Mouse (Mus musculus) bone marrow, adult 2 months (tissue): ENCODE measurements at regions not wholly inside any gene's neighbourhood (a gene's known extent, or its start where the extent isn't known, plus 50 kb on each side); places are given as distances from the start of the nearest gene placed in this dataset.

Source experiments
- H3K27ac ChIP-seq: fragments of 200-500 bp; 2 replicates; pipeline ENCODE4 v1.5.1; 2012; ENCODE audit warnings: low read depth, mild to moderate bottlenecking, control low read depth, inconsistent platforms, low read length; ENCODE audit not compliant: control insufficient read depth, poor library complexity, insufficient read depth
- H3K4me1 ChIP-seq: fragments of 200-500 bp; 2 replicates; pipeline ENCODE4 v1.6.1; 2011; ENCODE audit warnings: low read length; ENCODE audit not compliant: control insufficient read depth, insufficient read depth
- H3K4me3 ChIP-seq: fragments of 200-500 bp; replicated peaks from 2 replicates; pipeline ENCODE3; 2011; ENCODE audit warnings: mild to moderate bottlenecking, low read depth, low read length, control low read depth; ENCODE audit not compliant: control insufficient read depth
- CTCF ChIP-seq: fragments of 200-500 bp; IDR thresholded peaks from 2 replicates; pipeline ENCODE4 v1.5.1; 2011; ENCODE audit warnings: low read length, control low read depth; ENCODE audit not compliant: control insufficient read depth, insufficient read depth
- POLR2A ChIP-seq: fragments of 200-500 bp; IDR thresholded peaks from 2 replicates; pipeline ENCODE4 v1.6.1; 2011; ENCODE audit warnings: low read depth, mild to moderate bottlenecking, control low read depth, low read length, borderline replicate concordance; ENCODE audit not compliant: control insufficient read depth
- WGBS: fragments of 180-500 bp; shearing (Covaris S2); methylation state at CpG from one replicate; pipeline ENCODE4 v1.1.7; 2018; 5-methylcytosine and 5-hydroxymethylcytosine counted together

GRCm38 (mm10) chr16:25058051-25058747, 228.4 kb upstream of the Tprg start:
- peaks cover 6% of the 10 kb centered on the region; the same call in 1 of the 2 replicates for H3K4me1 ChIP-seq
- WGBS = 60% methylated on average over 11 of the region's 11 CpGs
- no peak overlapping the region for H3K27ac ChIP-seq
- TF ChIP-seq POLR2A (no peak), CTCF (no peak)
- H3K4me3 ChIP-seq = no peak overlapping the region

GRCm38 (mm10) chr16:25058812-25059501, 227.7 kb upstream of the Tprg start:
- Histone ChIP-seq H3K4me1 (peaks cover 3% of the 10 kb centered on the region; the same call in 1 of the 2 replicates), H3K27ac (peak overlapping the region; percentile 54), H3K4me3 (peak overlapping the region; percentile 67)
- TF ChIP-seq CTCF (no peak), POLR2A (peak; percentile 19; the same call in 1 of the 2 replicates)
- 3% methylated on average over 36 of the region's 36 CpGs for WGBS

GRCm38 (mm10) chr16:25059504-25059992, 227.1 kb upstream of the Tprg start:
- TF ChIP-seq CTCF = no peak
- no peak for TF ChIP-seq POLR2A
- Histone ChIP-seq H3K4me1 (peaks cover 3% of the 10 kb centered on the region; the same call in 1 of the 2 replicates), H3K27ac (peak overlapping the region; percentile 54), H3K4me3 (peak overlapping the region; percentile 67)
- 14% methylated on average over 12 of the region's 12 CpGs for WGBS

- TF ChIP-seq POLR2A = no peak
- no peak for TF ChIP-seq CTCF
- Histone ChIP-seq H3K4me3 (no peak overlapping the region), H3K27ac (no peak overlapping the region), H3K4me1 (peaks cover 3% of the 10 kb centered on the region; the same call in 1 of the 2 replicates)
- WGBS = 65% methylated on average over 8 of the region's 8 CpGs
These were observed 226.4 kb upstream of the Tprg start for GRCm38 (mm10) chr16:25060266-25060665.

GRCm38 (mm10) chr16:25061631-25062030, 225.0 kb upstream of the Tprg start:
- Histone ChIP-seq H3K27ac (no peak overlapping the region), H3K4me3 (no peak overlapping the region), H3K4me1 (peaks cover 3% of the 10 kb centered on the region; the same call in 1 of the 2 replicates)
- TF ChIP-seq CTCF = no peak
- TF ChIP-seq POLR2A = no peak
- 67% methylated on average over 4 of the region's 4 CpGs for WGBS

GRCm38 (mm10) chr16:25063981-25064380, 222.6 kb upstream of the Tprg start:
- TF ChIP-seq POLR2A (no peak), CTCF (no peak)
- Histone ChIP-seq H3K4me1 (no peaks in the 10 kb centered on the region), H3K27ac (no peak overlapping the region)

GRCm38 (mm10) chr16:25064538-25064937, 222.1 kb upstream of the Tprg start:
- Histone ChIP-seq H3K4me1 (no peaks in the 10 kb centered on the region), H3K27ac (no peak overlapping the region), H3K4me3 (no peak overlapping the region)
- TF ChIP-seq CTCF (peak; percentile 78), POLR2A (no peak)
- WGBS = 11% methylated on average over 4 of the region's 4 CpGs

More at GRCm38 (mm10) chr16:25063981-25064380, 222.6 kb upstream of the Tprg start:
- no peak overlapping the region for H3K4me3 ChIP-seq

- 66% methylated on average over 7 of the region's 7 CpGs for WGBS
- H3K4me1 ChIP-seq = no peaks in the 10 kb centered on the region
- H3K4me3 ChIP-seq = no peak overlapping the region
- H3K27ac ChIP-seq = no peak overlapping the region
- TF ChIP-seq CTCF = no peak
These were observed 219.8 kb upstream of the Tprg start for GRCm38 (mm10) chr16:25066822-25067221.
